Mouse (Mus musculus) heart, embryonic 13.5 days (tissue): ENCODE data around the gene Rpap2. TPM values are rescaled to one million over a fixed set of nuclear protein-coding genes. Genes with fewer than 3 reads are reported as not detected.

ENCODE experiments used
- ATAC-seq: fragments of 200-750 bp; cut with Nextera tagmentation; 2 replicates; pipeline ENCODE4 v1.8.0; 2017; ENCODE audit warnings: moderate TSS enrichment; ENCODE audit not compliant: insufficient number of reproducible peaks, low FRiP score, low TSS enrichment; ENCODE audit errors: extremely low read depth
- H3K27ac ChIP-seq: fragments of 300-500 bp; sonication (generic); replicated peaks from 2 replicates; pipeline ENCODE4 v1.5.1; 2015; ENCODE audit warnings: moderate library complexity, mild to moderate bottlenecking, inconsistent platforms
- H3K27me3 ChIP-seq: fragments of 300-500 bp; sonication (generic); replicated peaks from 2 replicates; pipeline ENCODE4 v1.6.1; 2015; ENCODE audit warnings: mild to moderate bottlenecking, inconsistent platforms
- H3K36me3 ChIP-seq: fragments of 300-500 bp; sonication (generic); 2 replicates; pipeline ENCODE4 v1.6.1; 2015; ENCODE audit warnings: mild to moderate bottlenecking, inconsistent platforms
- H3K4me1 ChIP-seq: fragments of 300-500 bp; sonication (generic); 2 replicates; pipeline ENCODE4 v1.6.1; 2015; ENCODE audit warnings: inconsistent platforms
- H3K4me2 ChIP-seq: fragments of 300-500 bp; sonication (generic); 2 replicates; pipeline ENCODE4 v1.6.1; 2015; ENCODE audit warnings: inconsistent platforms, mild to moderate bottlenecking, moderate library complexity
- H3K4me3 ChIP-seq: fragments of 300-500 bp; sonication (generic); 2 replicates; pipeline ENCODE4 v1.5.1; 2015; ENCODE audit warnings: moderate library complexity, mild to moderate bottlenecking, inconsistent platforms
- H3K9ac ChIP-seq: fragments of 300-500 bp; sonication (generic); 2 replicates; pipeline ENCODE4 v1.6.1; 2015; ENCODE audit warnings: inconsistent platforms, mild to moderate bottlenecking, moderate library complexity
- H3K9me3 ChIP-seq: fragments of 300-500 bp; sonication (generic); 2 replicates; pipeline ENCODE4 v1.6.1; 2016; ENCODE audit warnings: inconsistent platforms
- WGBS: fragments of 180-500 bp; shearing (Covaris S2); methylation state at CpG from one replicate; pipeline ENCODE4 v1.1.7; 2015; ENCODE audit warnings: mixed read lengths; 5-methylcytosine and 5-hydroxymethylcytosine counted together
- polyA plus RNA-seq: library from polyadenylated mRNA; unstranded; fragments of >200 nt; fragmentation: Nextera tagmentation; extraction: Ambion mirVana; gene quantifications from 2 replicates; pipeline ENCODE4 v1.2.1, GENCODE M21; 2015

The Rpap2 gene
- 10.2 and 11.7 TPM in 2 replicates for polyA plus RNA-seq

GRCm38 (mm10) chr5:107597301-107598077, at the start of gene Rpap2, which contains the start of gene Glmn:
Gene Rpap2 (plus strand): TSS chr5:107597373.
Gene Glmn (minus strand): TSS chr5:107597888.
- H3K36me3 ChIP-seq = peaks cover 29% of the 10 kb centered on the region
- H3K4me3 ChIP-seq = peak within 1 kb of the TSS; percentile 77
- peak within 1 kb of the TSS; percentile 90 for H3K27ac ChIP-seq
- peak within 1 kb of the TSS; percentile 87 for H3K9ac ChIP-seq
- no peaks in the 10 kb centered on the region for H3K27me3 ChIP-seq
- under 1% methylated on average over 53 of the region's 64 CpGs for WGBS
- peak; percentile 93 for ATAC-seq
- H3K4me2 ChIP-seq = peak within 1 kb of the TSS; percentile 81
- H3K9me3 ChIP-seq = no peaks in the 10 kb centered on the region
- peaks cover 11% of the 10 kb centered on the region for H3K4me1 ChIP-seq

GRCm38 (mm10) chr5:107547955-107548354, 49.2 kb upstream of the Rpap2 start:
- Histone ChIP-seq H3K9ac (no peak overlapping the region), H3K36me3 (peaks cover 39% of the 10 kb centered on the region), H3K27ac (no peak overlapping the region), H3K4me2 (no peak overlapping the region), H3K4me3 (no peak overlapping the region), H3K4me1 (peaks cover 12% of the 10 kb centered on the region), H3K9me3 (no peaks in the 10 kb centered on the region), H3K27me3 (no peaks in the 10 kb centered on the region)
- WGBS = 62% methylated on average over 3 of the region's 3 CpGs
- no peak for ATAC-seq

- Histone ChIP-seq H3K36me3 (peaks cover 41% of the 10 kb centered on the region), H3K4me2 (no peak overlapping the region), H3K4me1 (peaks cover 12% of the 10 kb centered on the region), H3K27ac (no peak overlapping the region), H3K9me3 (no peaks in the 10 kb centered on the region), H3K27me3 (no peaks in the 10 kb centered on the region), H3K4me3 (no peak overlapping the region), H3K9ac (no peak overlapping the region)
- no peak for ATAC-seq
- 84% methylated on average over 3 of the region's 3 CpGs for WGBS
Measured at GRCm38 (mm10) chr5:107548444-107548843, 48.7 kb upstream of the Rpap2 start.

GRCm38 (mm10) chr5:107554336-107554735, 42.8 kb upstream of the Rpap2 start:
- Histone ChIP-seq H3K4me3 (no peak overlapping the region), H3K4me2 (no peak overlapping the region), H3K36me3 (peaks cover 68% of the 10 kb centered on the region), H3K27ac (no peak overlapping the region), H3K9me3 (no peaks in the 10 kb centered on the region), H3K9ac (no peak overlapping the region), H3K4me1 (peaks cover under 1% of the 10 kb centered on the region; the same call in 1 of the 2 replicates), H3K27me3 (no peaks in the 10 kb centered on the region)
- ATAC-seq = no peak
- 77% methylated on average over 5 of the region's 5 CpGs for WGBS

GRCm38 (mm10) chr5:107556969-107557368, 40.2 kb upstream of the Rpap2 start:
- Histone ChIP-seq H3K27me3 (no peaks in the 10 kb centered on the region), H3K27ac (no peak overlapping the region), H3K4me2 (no peak overlapping the region), H3K9me3 (no peaks in the 10 kb centered on the region), H3K9ac (no peak overlapping the region), H3K36me3 (peaks cover 78% of the 10 kb centered on the region), H3K4me1 (no peaks in the 10 kb centered on the region), H3K4me3 (no peak overlapping the region)
- WGBS = 71% methylated on average over 3 of the region's 3 CpGs
- ATAC-seq = no peak

GRCm38 (mm10) chr5:107569148-107569547, 28.0 kb upstream of the Rpap2 start:
- Histone ChIP-seq H3K27me3 (no peaks in the 10 kb centered on the region), H3K27ac (no peak overlapping the region), H3K4me3 (no peak overlapping the region), H3K36me3 (peaks cover 81% of the 10 kb centered on the region), H3K9ac (no peak overlapping the region), H3K9me3 (no peaks in the 10 kb centered on the region), H3K4me1 (no peaks in the 10 kb centered on the region), H3K4me2 (no peak overlapping the region)
- ATAC-seq = no peak
- WGBS = 94% methylated on average over 9 of the region's 9 CpGs

GRCm38 (mm10) chr5:107598380-107598779, 1.2 kb downstream of the Rpap2 start:
- Histone ChIP-seq H3K4me3 (peak overlapping the region; percentile 77), H3K9me3 (no peaks in the 10 kb centered on the region), H3K27me3 (no peaks in the 10 kb centered on the region), H3K9ac (peak overlapping the region; percentile 87), H3K27ac (no peak overlapping the region), H3K4me1 (peaks cover 11% of the 10 kb centered on the region), H3K4me2 (peak overlapping the region; percentile 81), H3K36me3 (peaks cover 29% of the 10 kb centered on the region)
- ATAC-seq = no peak
- 29% methylated on average over 4 of the region's 4 CpGs for WGBS

- 1% methylated on average over 2 of the region's 2 CpGs for WGBS
- H3K4me1 ChIP-seq = no peaks in the 10 kb centered on the region
- no peak overlapping the region for H3K4me2 ChIP-seq
- H3K9me3 ChIP-seq = no peaks in the 10 kb centered on the region
- peaks cover 61% of the 10 kb centered on the region for H3K36me3 ChIP-seq
- no peaks in the 10 kb centered on the region for H3K27me3 ChIP-seq
- no peak for ATAC-seq
- H3K9ac ChIP-seq = no peak overlapping the region
- no peak overlapping the region for H3K27ac ChIP-seq
- H3K4me3 ChIP-seq = no peak overlapping the region
Measured at GRCm38 (mm10) chr5:107611224-107611623, 14.1 kb downstream of the Rpap2 start.

- 74% methylated on average over 6 of the region's 6 CpGs for WGBS
- H3K4me2 ChIP-seq = no peak overlapping the region
- H3K36me3 ChIP-seq = peaks cover 80% of the 10 kb centered on the region
Measured at GRCm38 (mm10) chr5:107617986-107618385, 20.8 kb downstream of the Rpap2 start.

GRCm38 (mm10) chr5:107621327-107621726, 24.2 kb downstream of the Rpap2 start:
- H3K27ac ChIP-seq = no peak overlapping the region
- ATAC-seq = no peak
- H3K9me3 ChIP-seq = no peaks in the 10 kb centered on the region
- 79% methylated on average over 3 of the region's 3 CpGs for WGBS
- no peak overlapping the region for H3K4me2 ChIP-seq
- peaks cover 72% of the 10 kb centered on the region for H3K36me3 ChIP-seq
- H3K4me1 ChIP-seq = no peaks in the 10 kb centered on the region
- no peak overlapping the region for H3K9ac ChIP-seq
- no peak overlapping the region for H3K4me3 ChIP-seq
- H3K27me3 ChIP-seq = no peaks in the 10 kb centered on the region

More at GRCm38 (mm10) chr5:107617986-107618385, 20.8 kb downstream of the Rpap2 start:
- Histone ChIP-seq H3K9me3 (no peaks in the 10 kb centered on the region), H3K4me3 (no peak overlapping the region), H3K27me3 (no peaks in the 10 kb centered on the region), H3K4me1 (no peaks in the 10 kb centered on the region), H3K27ac (no peak overlapping the region), H3K9ac (no peak overlapping the region)
- no peak for ATAC-seq

GRCm38 (mm10) chr5:107633651-107634050, 36.5 kb downstream of the Rpap2 start:
- H3K9me3 ChIP-seq = no peaks in the 10 kb centered on the region
- WGBS = 90% methylated on average over 4 of the region's 4 CpGs
- no peak overlapping the region for H3K9ac ChIP-seq
- no peak for ATAC-seq
- no peaks in the 10 kb centered on the region for H3K27me3 ChIP-seq
- no peaks in the 10 kb centered on the region for H3K4me1 ChIP-seq
- no peak overlapping the region for H3K4me2 ChIP-seq
- H3K27ac ChIP-seq = no peak overlapping the region
- no peak overlapping the region for H3K4me3 ChIP-seq
- peaks cover 38% of the 10 kb centered on the region for H3K36me3 ChIP-seq

GRCm38 (mm10) chr5:107637106-107637505, 39.9 kb downstream of the Rpap2 start:
- no peak for ATAC-seq
- Histone ChIP-seq H3K27ac (no peak overlapping the region), H3K9ac (no peak overlapping the region), H3K4me2 (no peak overlapping the region), H3K9me3 (no peaks in the 10 kb centered on the region), H3K27me3 (no peaks in the 10 kb centered on the region), H3K36me3 (peaks cover 20% of the 10 kb centered on the region), H3K4me3 (no peak overlapping the region), H3K4me1 (no peaks in the 10 kb centered on the region)
- WGBS = 46% methylated on average over 1 of the region's 1 CpGs
